Mouse (Mus musculus) embryonic facial prominence, embryonic 15.5 days (tissue): ENCODE data around the gene Tmem53. TPM values are rescaled to one million over a fixed set of nuclear protein-coding genes. Genes with fewer than 3 reads are reported as not detected.

Source experiments
- polyA plus RNA-seq: library from polyadenylated mRNA; unstranded; fragments of >200 nt; fragmentation: Nextera tagmentation; extraction: Ambion mirVana; gene quantifications from 2 replicates; pipeline ENCODE4 v1.2.1, GENCODE M21; 2015

Tmem53 gene
- polyA plus RNA-seq, 1 experiment from 2014 or later: 24.6 TPM

Other genes with a start within 250 kb of the Tmem53 start
- gene Eif2b3, start 232.5 kb upstream of the Tmem53 start, polyA plus RNA-seq: 40.4 and 41.3 TPM in 2 replicates
- gene Ptch2, start 155.9 kb upstream of the Tmem53 start, polyA plus RNA-seq: 20.8 and 22.5 TPM in 2 replicates
- 13.2 and 13.5 TPM in 2 replicates for gene Btbd19, start 126.2 kb upstream of the Tmem53 start, polyA plus RNA-seq
- 3.0 and 6.1 TPM in 2 replicates for gene Tctex1d4, start 125.2 kb upstream of the Tmem53 start, polyA plus RNA-seq
- gene Plk3, start 118.0 kb upstream of the Tmem53 start, polyA plus RNA-seq: 7.7 and 8.1 TPM in 2 replicates
- gene Rps8, start 95.7 kb upstream of the Tmem53 start, polyA plus RNA-seq: 934 and 968 TPM in 2 replicates
- 45.8 and 47.5 TPM in 2 replicates for gene Kif2c, start 69.3 kb upstream of the Tmem53 start, polyA plus RNA-seq
- gene Armh1, start 174 bp downstream of the Tmem53 start, polyA plus RNA-seq: 3.2 and 5.7 TPM in 2 replicates
- gene Rnf220, start 245.1 kb downstream of the Tmem53 start, polyA plus RNA-seq: 77.6 and 79.2 TPM in 2 replicates